Mouse (Mus musculus): Measurements from ENCODE around the gene Taok1. TPM values are rescaled to one million over a fixed set of nuclear protein-coding genes. Genes with fewer than 3 reads are reported as not detected.
"Not testable (repeated sequence)": the region's sequence is repeated elsewhere in the genome, so short reads cannot be mapped to it uniquely, and the experiment has no call there.

Taok1 gene
- polyA plus RNA-seq (2014; fragmentation: Nextera tagmentation; extraction: Ambion mirVana): 24.0 and 24.6 TPM in 2 replicates

GRCm38 (mm10) chr11:77607538-77608455 lies at the start of gene Taok1:
Gene Taok1 (minus strand): TSS chr11:77607815.
- 0 out of 2 replicates have a peak, but pooled peaks cover 4% of the 10 kb centered on the region for H3K4me1 ChIP-seq (replicated peaks; ENCODE audit: control insufficient read depth, insufficient read depth, low read length)
- H3K4me3 ChIP-seq (ENCODE audit: low read depth, low read length): peak within 1 kb of the TSS; percentile 86
- H3K36me3 ChIP-seq (ENCODE audit: control insufficient read depth, insufficient read depth, low read length): no peaks in the 10 kb centered on the region
- H3K27ac ChIP-seq (ENCODE audit: low read depth, low read length): peak within 1 kb of the TSS; percentile 96
- no peaks in the 10 kb centered on the region for H3K27me3 ChIP-seq (ENCODE audit: control insufficient read depth, insufficient read depth, low read length)
- peak within 1 kb of the TSS; percentile 99 for H3K9ac ChIP-seq (ENCODE audit: low read length)
- no peaks in the 10 kb centered on the region for H3K9me3 ChIP-seq (ENCODE audit: control insufficient read depth, low read length)
- peak; percentile 98 for DNase-seq (ENCODE audit: low spot score)
- ATAC-seq (replicated peaks; ENCODE audit: low FRiP score): peak; percentile 93
- peak within 1 kb of the TSS; percentile 65 for H3K4me2 ChIP-seq (ENCODE audit: low read depth, low read length, severe bottlenecking)
- WGBS: 1% methylated on average over 42 of the region's 71 CpGs

GRCm38 (mm10) chr11:77653406-77654190 lies 46.0 kb upstream of the Taok1 start:
- ATAC-seq (replicated peaks; ENCODE audit: low FRiP score): not testable (repeated sequence)

GRCm38 (mm10) chr11:77652484-77652883 lies 44.9 kb upstream of the Taok1 start:
- Histone ChIP-seq H3K4me1 (replicated peaks; ENCODE audit: control insufficient read depth, insufficient read depth, low read length) (no peaks in the 10 kb centered on the region), H3K27ac (ENCODE audit: low read depth, low read length) (no peak overlapping the region), H3K4me2 (ENCODE audit: low read depth, low read length, severe bottlenecking) (no peak overlapping the region), H3K27me3 (ENCODE audit: control insufficient read depth, insufficient read depth, low read length) (no peaks in the 10 kb centered on the region), H3K4me3 (ENCODE audit: low read depth, low read length) (no peak overlapping the region), H3K9ac (ENCODE audit: low read length) (no peak overlapping the region), H3K36me3 (ENCODE audit: control insufficient read depth, insufficient read depth, low read length) (no peaks in the 10 kb centered on the region), H3K9me3 (ENCODE audit: control insufficient read depth, low read length) (no peaks in the 10 kb centered on the region)
- no peak for ATAC-seq (replicated peaks; ENCODE audit: low FRiP score)
- no peak for DNase-seq (ENCODE audit: low spot score)
- 63% methylated on average over 6 of the region's 6 CpGs for WGBS

More at GRCm38 (mm10) chr11:77653406-77654190, 46.0 kb upstream of the Taok1 start:
- not testable (repeated sequence) for H3K27ac ChIP-seq (ENCODE audit: low read depth, low read length); DNase-seq (ENCODE audit: low spot score); H3K4me2 ChIP-seq (ENCODE audit: low read depth, low read length, severe bottlenecking); H3K4me3 ChIP-seq (ENCODE audit: low read depth, low read length); H3K4me1 ChIP-seq (replicated peaks; ENCODE audit: control insufficient read depth, insufficient read depth, low read length); H3K9ac ChIP-seq (ENCODE audit: low read length); H3K27me3 ChIP-seq (ENCODE audit: control insufficient read depth, insufficient read depth, low read length); H3K9me3 ChIP-seq (ENCODE audit: control insufficient read depth, low read length); H3K36me3 ChIP-seq (ENCODE audit: control insufficient read depth, insufficient read depth, low read length)
- 97% methylated on average over 4 of the region's 4 CpGs for WGBS

- Histone ChIP-seq H3K4me2 (ENCODE audit: low read depth, low read length, severe bottlenecking) (no peak overlapping the region), H3K27ac (ENCODE audit: low read depth, low read length) (no peak overlapping the region), H3K4me1 (replicated peaks; ENCODE audit: control insufficient read depth, insufficient read depth, low read length) (no peaks in the 10 kb centered on the region), H3K27me3 (ENCODE audit: control insufficient read depth, insufficient read depth, low read length) (no peaks in the 10 kb centered on the region), H3K36me3 (ENCODE audit: control insufficient read depth, insufficient read depth, low read length) (no peaks in the 10 kb centered on the region), H3K9ac (ENCODE audit: low read length) (no peak overlapping the region), H3K4me3 (ENCODE audit: low read depth, low read length) (no peak overlapping the region), H3K9me3 (ENCODE audit: control insufficient read depth, low read length) (no peaks in the 10 kb centered on the region)
- WGBS: 80% methylated on average over 7 of the region's 7 CpGs
- DNase-seq (ENCODE audit: low spot score) (no peak), ATAC-seq (replicated peaks; ENCODE audit: low FRiP score) (no peak)
Observed at GRCm38 (mm10) chr11:77648878-77649277, 41.3 kb upstream of the Taok1 start.

GRCm38 (mm10) chr11:77645481-77645880 lies 37.9 kb upstream of the Taok1 start:
- 89% methylated on average over 4 of the region's 4 CpGs for WGBS
- ATAC-seq (replicated peaks; ENCODE audit: low FRiP score): no peak

DNA sequence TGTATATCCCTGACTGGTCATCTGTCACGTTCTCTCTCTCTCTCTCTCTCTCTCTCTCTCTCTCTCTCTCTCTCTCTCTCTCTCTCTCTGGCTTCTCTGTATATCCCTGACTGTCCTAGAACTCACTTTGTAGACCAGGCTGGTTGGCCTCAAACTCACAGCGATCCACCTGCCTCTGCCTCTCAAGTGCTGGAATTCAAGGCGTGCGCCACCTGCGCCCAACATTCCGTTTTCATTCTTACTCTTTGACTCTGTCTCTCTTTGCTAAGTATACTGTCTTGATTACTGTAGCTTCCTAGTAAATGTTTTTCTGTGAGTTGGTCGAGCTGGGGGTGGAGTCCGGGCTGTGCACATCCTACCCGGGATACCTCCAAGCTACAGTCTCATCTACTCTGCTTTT lies 33.8 kb upstream of the Taok1 start:
- ATAC-seq (replicated peaks; ENCODE audit: low FRiP score): no peak
- Histone ChIP-seq H3K4me2 (ENCODE audit: low read depth, low read length, severe bottlenecking) (no peak overlapping the region), H3K4me1 (replicated peaks; ENCODE audit: control insufficient read depth, insufficient read depth, low read length) (no peaks in the 10 kb centered on the region), H3K27ac (ENCODE audit: low read depth, low read length) (no peak overlapping the region), H3K9ac (ENCODE audit: low read length) (no peak overlapping the region), H3K9me3 (ENCODE audit: control insufficient read depth, low read length) (no peaks in the 10 kb centered on the region), H3K4me3 (ENCODE audit: low read depth, low read length) (no peak overlapping the region), H3K36me3 (ENCODE audit: control insufficient read depth, insufficient read depth, low read length) (no peaks in the 10 kb centered on the region), H3K27me3 (ENCODE audit: control insufficient read depth, insufficient read depth, low read length) (no peaks in the 10 kb centered on the region)
- DNase-seq (ENCODE audit: low spot score): no peak
- 83% methylated on average over 9 of the region's 9 CpGs for WGBS

More at GRCm38 (mm10) chr11:77645481-77645880, 37.9 kb upstream of the Taok1 start:
- H3K4me3 ChIP-seq (ENCODE audit: low read depth, low read length): no peak overlapping the region
- H3K4me1 ChIP-seq (replicated peaks; ENCODE audit: control insufficient read depth, insufficient read depth, low read length): no peaks in the 10 kb centered on the region
- no peak overlapping the region for H3K9ac ChIP-seq (ENCODE audit: low read length)
- no peak for DNase-seq (ENCODE audit: low spot score)
- H3K27me3 ChIP-seq (ENCODE audit: control insufficient read depth, insufficient read depth, low read length): no peaks in the 10 kb centered on the region
- no peak overlapping the region for H3K4me2 ChIP-seq (ENCODE audit: low read depth, low read length, severe bottlenecking)
- no peaks in the 10 kb centered on the region for H3K36me3 ChIP-seq (ENCODE audit: control insufficient read depth, insufficient read depth, low read length)
- no peaks in the 10 kb centered on the region for H3K9me3 ChIP-seq (ENCODE audit: control insufficient read depth, low read length)
- no peak overlapping the region for H3K27ac ChIP-seq (ENCODE audit: low read depth, low read length)

DNA sequence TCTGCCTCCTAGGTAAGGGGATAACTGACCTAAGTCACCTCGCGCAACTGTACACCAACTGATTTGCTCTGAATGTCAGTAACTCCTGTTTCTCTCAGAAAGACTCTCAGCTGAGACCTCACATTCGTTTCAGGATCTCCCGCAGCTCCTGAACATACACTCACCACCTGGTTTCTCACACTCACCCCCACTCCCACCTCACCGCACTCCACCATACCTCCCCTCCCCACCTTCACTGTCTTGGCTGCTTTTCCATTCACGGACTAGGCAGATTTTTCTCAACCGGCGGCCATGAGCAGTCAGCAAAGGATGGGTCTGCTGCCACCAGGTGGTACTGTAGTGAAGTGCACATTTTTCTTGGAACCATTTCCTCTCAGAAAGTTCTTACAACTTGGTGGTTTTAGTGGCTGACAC lies 22.6 kb upstream of the Taok1 start:
- DNase-seq (ENCODE audit: low spot score): peak; percentile 87
- 17% methylated on average over 8 of the region's 8 CpGs for WGBS
- no peaks in the 10 kb centered on the region for H3K9me3 ChIP-seq (ENCODE audit: control insufficient read depth, low read length)
- H3K4me3 ChIP-seq (ENCODE audit: low read depth, low read length): no peak overlapping the region; the same call in 1 of the 2 replicates
- H3K4me1 ChIP-seq (replicated peaks; ENCODE audit: control insufficient read depth, insufficient read depth, low read length): no peaks in the 10 kb centered on the region; the same call in 1 of the 2 replicates
- H3K9ac ChIP-seq (ENCODE audit: low read length): no peak overlapping the region
- H3K27me3 ChIP-seq (ENCODE audit: control insufficient read depth, insufficient read depth, low read length): no peaks in the 10 kb centered on the region
- no peak overlapping the region for H3K27ac ChIP-seq (ENCODE audit: low read depth, low read length)
- ATAC-seq (replicated peaks; ENCODE audit: low FRiP score): 0 out of 2 replicates have a peak, but pooled peaks have one; percentile 53
- H3K4me2 ChIP-seq (ENCODE audit: low read depth, low read length, severe bottlenecking): peak overlapping the region; percentile 35; the same call in 1 of the 2 replicates
- H3K36me3 ChIP-seq (ENCODE audit: control insufficient read depth, insufficient read depth, low read length): no peaks in the 10 kb centered on the region

- DNase-seq (ENCODE audit: low spot score): no peak
- no peaks in the 10 kb centered on the region for H3K36me3 ChIP-seq (ENCODE audit: control insufficient read depth, insufficient read depth, low read length)
- H3K9ac ChIP-seq (ENCODE audit: low read length): no peak overlapping the region
- H3K27me3 ChIP-seq (ENCODE audit: control insufficient read depth, insufficient read depth, low read length): no peaks in the 10 kb centered on the region
- H3K27ac ChIP-seq (ENCODE audit: low read depth, low read length): no peak overlapping the region
- 0% methylated on average over 1 of the region's 1 CpGs for WGBS
- no peaks in the 10 kb centered on the region for H3K9me3 ChIP-seq (ENCODE audit: control insufficient read depth, low read length)
- no peak for ATAC-seq (replicated peaks; ENCODE audit: low FRiP score)
- H3K4me1 ChIP-seq (replicated peaks; ENCODE audit: control insufficient read depth, insufficient read depth, low read length): peaks cover 7% of the 10 kb centered on the region
- no peak overlapping the region for H3K4me2 ChIP-seq (ENCODE audit: low read depth, low read length, severe bottlenecking)
- no peak overlapping the region for H3K4me3 ChIP-seq (ENCODE audit: low read depth, low read length)
Observed at GRCm38 (mm10) chr11:77629476-77629875, 21.9 kb upstream of the Taok1 start.
